Mouse (Mus musculus) embryonic facial prominence, embryonic 14.5 days (tissue): Measurements from ENCODE around the gene Kirrel2. TPM values are rescaled to one million over a fixed set of nuclear protein-coding genes. Genes with fewer than 3 reads are reported as not detected.
"Not testable (repeated sequence)": the region's sequence is repeated elsewhere in the genome, so short reads cannot be mapped to it uniquely, and the experiment has no call there.

Source experiments
- ATAC-seq: fragments of 200-750 bp; cut with Nextera tagmentation; 2 replicates; pipeline ENCODE4 v1.8.0; 2017; ENCODE audit warnings: low read depth, moderate number of reproducible peaks, moderate TSS enrichment
- DNase-seq: peaks from one replicate; pipeline ENCODE4 v3.0.0-alpha.2; 2015; ENCODE audit warnings: low spot score
- H3K27ac ChIP-seq: fragments of 300-500 bp; sonication (generic); replicated peaks from 2 replicates; pipeline ENCODE4 v1.5.1; 2014; ENCODE audit warnings: low read depth, mild to moderate bottlenecking, low read length, moderate library complexity
- H3K27me3 ChIP-seq: fragments of 300-500 bp; sonication (generic); replicated peaks from 2 replicates; pipeline ENCODE4 v1.6.1; 2014; ENCODE audit warnings: low read length; ENCODE audit not compliant: control insufficient read depth, insufficient read depth
- H3K36me3 ChIP-seq: fragments of 300-500 bp; sonication (generic); 2 replicates; pipeline ENCODE4 v1.6.1; 2014; ENCODE audit warnings: low read length, mixed read lengths; ENCODE audit not compliant: control insufficient read depth, insufficient read depth
- H3K4me1 ChIP-seq: fragments of 300-500 bp; sonication (generic); 2 replicates; pipeline ENCODE4 v1.6.1; 2014; ENCODE audit warnings: antibody characterized with exemption, low read length; ENCODE audit not compliant: control insufficient read depth, insufficient read depth
- H3K4me2 ChIP-seq: fragments of 300-500 bp; sonication (generic); 2 replicates; pipeline ENCODE4 v1.6.1; 2014; ENCODE audit warnings: low read depth, mild to moderate bottlenecking, low read length, moderate library complexity, mixed read lengths
- H3K4me3 ChIP-seq: fragments of 300-500 bp; sonication (generic); 2 replicates; pipeline ENCODE4 v1.5.1; 2014; ENCODE audit warnings: low read depth, mild to moderate bottlenecking, low read length
- H3K9ac ChIP-seq: fragments of 300-500 bp; sonication (generic); 2 replicates; pipeline ENCODE4 v1.6.1; 2014; ENCODE audit warnings: low read depth, mild to moderate bottlenecking, low read length, moderate library complexity, mixed read lengths
- H3K9me3 ChIP-seq: fragments of 300-500 bp; sonication (generic); 2 replicates; pipeline ENCODE4 v1.6.1; 2016; ENCODE audit warnings: low read length; ENCODE audit not compliant: control insufficient read depth
- WGBS: fragments of 180-500 bp; shearing (Covaris S2); extraction: QIAGEN DNeasy Blood & Tissue Kit; methylation state at CpG from one replicate; pipeline ENCODE4 v1.1.7; 2014; 5-methylcytosine and 5-hydroxymethylcytosine counted together
- polyA plus RNA-seq: library from polyadenylated mRNA; unstranded; fragments of >200 nt; fragmentation: Nextera tagmentation; extraction: Ambion mirVana; gene quantifications from 2 replicates; pipeline ENCODE4 v1.2.1, GENCODE M21; 2014

Gene Kirrel2
- polyA plus RNA-seq, 1 experiment from 2014 or later: 0.82 TPM

DNA sequence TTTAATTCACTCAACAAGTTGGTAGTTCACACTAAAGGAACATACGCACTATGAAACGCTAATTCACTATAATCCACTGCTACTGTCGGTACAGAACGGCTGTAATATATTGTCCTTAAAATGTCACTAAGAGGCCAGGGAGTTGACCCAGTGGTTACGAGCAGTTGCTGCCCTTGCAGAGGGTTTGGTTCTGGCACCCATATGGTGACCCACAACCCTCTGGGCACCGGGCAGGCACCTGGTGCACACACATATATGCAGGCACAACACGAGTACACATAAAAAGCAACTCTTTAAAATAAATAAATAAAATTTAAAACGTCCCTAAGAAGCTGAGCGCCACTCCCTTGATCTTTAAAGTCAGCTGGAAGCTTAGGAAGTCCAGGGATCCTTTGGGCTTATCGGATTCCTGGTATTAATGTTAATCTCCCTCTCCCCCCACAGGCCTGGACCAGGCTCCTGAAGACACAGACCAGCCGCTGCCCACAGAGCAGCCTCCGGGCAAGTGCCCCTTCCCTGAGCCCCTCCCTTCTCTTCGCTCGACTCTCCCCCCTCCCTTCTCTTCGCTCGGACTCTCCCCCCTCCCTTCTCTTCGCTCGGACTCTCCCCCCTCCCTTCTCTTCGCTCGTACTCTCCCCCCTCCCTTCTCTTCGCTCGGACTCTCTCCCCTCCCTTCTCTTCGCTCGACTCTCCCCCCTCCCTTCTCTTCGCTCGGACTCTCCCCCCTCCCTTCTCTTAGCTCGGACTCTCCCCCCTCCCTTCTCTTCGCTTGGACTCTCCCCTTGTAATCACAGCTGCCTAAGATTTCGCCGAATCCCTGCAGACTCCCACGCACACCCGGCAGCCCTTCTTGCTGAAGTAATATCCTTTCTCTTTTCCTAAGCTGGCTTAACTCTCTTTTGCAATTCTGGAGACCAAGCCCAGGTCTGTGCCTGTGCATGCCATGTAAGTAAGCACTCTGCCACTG, 20.2 kb upstream of the Kirrel2 start:
- H3K27ac ChIP-seq: no peak overlapping the region
- 7% methylated on average over 32 of the region's 32 CpGs for WGBS
- DNase-seq (peak; percentile 64), ATAC-seq (no peak)
- H3K9ac ChIP-seq: 0 out of 2 replicates have a peak overlapping the region, but pooled peaks have one; percentile 11
- H3K27me3 ChIP-seq: 0 out of 2 replicates have a peak, but pooled peaks cover 3% of the 10 kb centered on the region
- peak overlapping the region; percentile 54 for H3K4me2 ChIP-seq
- peak overlapping the region; percentile 24 for H3K4me3 ChIP-seq
- H3K36me3 ChIP-seq: no peaks in the 10 kb centered on the region
- 0 out of 2 replicates have a peak, but pooled peaks cover under 1% of the 10 kb centered on the region for H3K9me3 ChIP-seq
- no peaks in the 10 kb centered on the region for H3K4me1 ChIP-seq

DNA sequence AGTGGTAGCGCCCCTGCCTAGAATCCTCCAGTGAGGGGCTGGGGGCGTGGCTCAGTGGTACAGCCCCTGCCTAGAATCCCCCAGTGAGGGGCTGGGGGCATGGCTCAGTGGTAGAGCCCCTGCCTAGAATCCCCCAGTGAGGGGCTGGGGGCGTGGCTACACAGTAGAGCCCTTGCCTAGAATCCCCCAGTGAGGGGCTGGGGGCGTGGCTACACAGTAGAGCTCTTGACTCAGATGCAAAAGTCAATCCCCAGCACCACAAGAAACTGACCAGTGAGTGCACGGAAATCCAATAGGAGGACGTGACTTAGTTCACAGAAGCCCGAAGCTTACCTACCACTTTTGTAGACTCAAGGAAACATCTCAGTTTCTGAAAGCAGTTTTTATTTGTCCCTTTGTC, 18.6 kb upstream of the Kirrel2 start:
- not testable (repeated sequence) for H3K27ac ChIP-seq, H3K9ac ChIP-seq, H3K4me1 ChIP-seq, DNase-seq, H3K9me3 ChIP-seq, H3K27me3 ChIP-seq, H3K4me3 ChIP-seq, H3K36me3 ChIP-seq, ATAC-seq, H3K4me2 ChIP-seq
- WGBS: 94% methylated on average over 7 of the region's 7 CpGs

DNA sequence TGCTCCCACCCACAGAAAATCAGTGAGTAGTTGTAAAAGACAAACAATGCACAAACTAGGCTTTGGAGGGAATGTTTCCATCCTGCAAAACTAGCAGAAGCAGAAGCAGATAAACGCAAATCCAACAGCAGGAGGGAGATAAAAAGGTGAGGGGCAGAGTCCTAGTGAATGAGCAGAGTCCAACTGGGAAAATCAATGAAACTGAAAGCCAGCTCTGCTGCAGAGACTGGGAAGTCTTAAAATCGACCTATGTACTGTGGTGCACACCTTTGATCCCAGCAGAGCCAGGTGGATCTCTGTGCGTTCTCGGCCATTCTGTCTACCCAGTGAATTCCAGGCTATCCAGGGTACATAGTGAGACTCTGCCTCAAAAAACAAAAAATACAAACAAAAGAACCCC, 17.5 kb upstream of the Kirrel2 start:
- 0 out of 2 replicates have a peak, but pooled peaks cover 3% of the 10 kb centered on the region for H3K27me3 ChIP-seq
- no peak overlapping the region for H3K27ac ChIP-seq
- WGBS: 71% methylated on average over 4 of the region's 4 CpGs
- no peak overlapping the region for H3K4me2 ChIP-seq
- no peak for DNase-seq
- H3K4me1 ChIP-seq: no peaks in the 10 kb centered on the region
- no peaks in the 10 kb centered on the region for H3K36me3 ChIP-seq
- ATAC-seq: no peak
- H3K4me3 ChIP-seq: no peak overlapping the region
- no peak overlapping the region for H3K9ac ChIP-seq
- 0 out of 2 replicates have a peak, but pooled peaks cover 5% of the 10 kb centered on the region for H3K9me3 ChIP-seq

DNA sequence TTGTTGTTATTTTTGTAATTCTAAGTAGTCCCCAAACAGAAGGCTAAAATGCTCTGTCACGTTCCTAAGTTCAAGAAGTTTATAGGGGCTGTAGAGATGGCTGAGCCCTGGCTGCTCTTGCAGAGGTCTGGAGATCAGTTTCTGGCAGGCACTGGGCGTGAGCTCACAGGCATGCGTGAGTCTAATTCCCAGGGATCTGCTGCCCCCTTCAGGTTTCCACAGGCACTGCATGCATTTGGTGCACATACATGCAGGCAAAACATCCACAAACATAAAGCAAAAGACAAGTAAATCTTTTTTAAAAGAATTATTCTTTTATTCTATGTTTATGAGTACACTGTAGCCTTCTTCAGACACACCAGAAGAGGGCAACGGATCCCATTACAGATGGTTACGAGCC, 14.9 kb upstream of the Kirrel2 start:
- Histone ChIP-seq H3K36me3 (no peaks in the 10 kb centered on the region), H3K4me2 (no peak overlapping the region), H3K9me3 (0 out of 2 replicates have a peak, but pooled peaks cover 5% of the 10 kb centered on the region), H3K4me1 (no peaks in the 10 kb centered on the region), H3K27me3 (peaks cover 7% of the 10 kb centered on the region), H3K27ac (no peak overlapping the region), H3K9ac (no peak overlapping the region), H3K4me3 (no peak overlapping the region)
- DNase-seq (no peak), ATAC-seq (no peak)
- 49% methylated on average over 5 of the region's 5 CpGs for WGBS

DNA sequence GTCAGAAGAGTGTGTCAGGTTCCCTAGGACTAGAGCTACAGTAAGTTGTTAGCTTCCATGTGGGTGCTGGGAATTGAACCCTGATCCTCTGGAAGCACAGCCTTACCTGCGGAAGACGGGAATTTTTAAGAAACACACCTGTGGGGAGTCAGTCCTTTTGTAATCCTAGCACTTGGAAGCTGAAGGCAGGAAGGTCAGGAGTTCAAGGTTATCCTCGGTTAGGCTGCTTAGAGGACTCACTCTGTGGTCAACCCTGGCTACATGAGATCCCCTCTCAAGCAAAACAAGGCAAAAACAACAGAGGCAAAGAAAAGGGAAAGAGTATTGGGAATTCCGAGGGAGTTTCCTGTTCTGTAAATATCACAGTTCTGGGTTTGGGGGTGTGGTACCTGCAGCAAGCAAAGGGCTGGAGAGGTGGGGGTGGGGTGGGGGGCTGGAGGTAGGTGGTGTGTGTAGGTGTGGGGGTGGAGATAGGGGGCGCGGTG, 7.4 kb upstream of the Kirrel2 start:
- Histone ChIP-seq H3K4me1 (no peaks in the 10 kb centered on the region), H3K9me3 (no peaks in the 10 kb centered on the region), H3K27me3 (peaks cover 80% of the 10 kb centered on the region), H3K9ac (no peak overlapping the region), H3K4me3 (no peak overlapping the region), H3K4me2 (no peak overlapping the region), H3K27ac (no peak overlapping the region), H3K36me3 (no peaks in the 10 kb centered on the region)
- 9% methylated on average over 6 of the region's 6 CpGs for WGBS
- ATAC-seq (no peak), DNase-seq (no peak)

DNA sequence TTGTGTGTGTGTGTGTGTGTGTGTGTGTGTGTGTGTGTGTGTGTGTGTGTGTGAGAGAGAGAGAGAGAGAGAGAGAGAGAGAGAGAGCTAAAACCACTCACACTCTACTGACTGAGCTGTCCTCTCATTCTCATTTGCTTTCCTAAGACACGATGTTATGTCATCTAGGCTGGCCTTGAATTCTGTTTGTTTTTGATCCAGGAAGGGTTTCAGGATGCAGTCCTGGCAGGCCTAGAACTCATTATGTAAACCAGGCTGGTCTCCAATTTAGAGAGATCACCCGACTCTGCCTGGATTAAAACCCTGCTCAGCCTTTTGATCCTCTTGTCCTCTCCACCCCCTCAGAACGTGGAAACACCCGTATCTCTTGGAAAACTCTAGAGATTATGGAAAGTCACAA, 6.5 kb upstream of the Kirrel2 start:
- 21% methylated on average over 4 of the region's 4 CpGs for WGBS

DNA sequence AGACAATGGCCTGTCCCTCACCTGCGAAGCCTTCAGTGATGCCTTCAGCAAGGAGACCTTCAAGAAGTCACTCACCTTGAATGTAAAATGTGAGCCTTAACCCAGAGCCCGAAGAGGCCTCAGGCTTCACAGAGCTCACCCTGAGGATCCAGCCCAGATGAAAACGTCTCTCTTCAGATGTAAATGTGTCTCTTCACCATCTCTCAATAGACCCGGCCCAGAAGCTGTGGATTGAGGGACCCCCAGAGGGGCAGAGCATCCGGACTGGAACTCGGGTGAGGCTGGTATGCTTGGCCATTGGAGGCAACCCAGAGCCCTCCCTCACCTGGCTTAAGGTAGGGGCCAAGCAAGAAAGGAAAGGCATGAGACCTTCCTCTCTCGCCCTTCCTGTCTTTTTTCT, 6.1 kb upstream of the Kirrel2 start:
- Histone ChIP-seq H3K27ac (no peak overlapping the region), H3K27me3 (peaks cover 93% of the 10 kb centered on the region), H3K9me3 (no peaks in the 10 kb centered on the region), H3K4me2 (no peak overlapping the region), H3K9ac (no peak overlapping the region), H3K36me3 (no peaks in the 10 kb centered on the region), H3K4me1 (no peaks in the 10 kb centered on the region), H3K4me3 (no peak overlapping the region)
- no peak for ATAC-seq
- WGBS: 35% methylated on average over 7 of the region's 7 CpGs
- DNase-seq: no peak

More for the DNA sequence above, 6.5 kb upstream of the Kirrel2 start:
- Histone ChIP-seq H3K27me3 (peaks cover 88% of the 10 kb centered on the region), H3K4me1 (no peaks in the 10 kb centered on the region), H3K9ac (no peak overlapping the region), H3K27ac (no peak overlapping the region), H3K4me3 (no peak overlapping the region), H3K9me3 (no peaks in the 10 kb centered on the region), H3K4me2 (no peak overlapping the region), H3K36me3 (no peaks in the 10 kb centered on the region)
- ATAC-seq: no peak
- no peak for DNase-seq

DNA sequence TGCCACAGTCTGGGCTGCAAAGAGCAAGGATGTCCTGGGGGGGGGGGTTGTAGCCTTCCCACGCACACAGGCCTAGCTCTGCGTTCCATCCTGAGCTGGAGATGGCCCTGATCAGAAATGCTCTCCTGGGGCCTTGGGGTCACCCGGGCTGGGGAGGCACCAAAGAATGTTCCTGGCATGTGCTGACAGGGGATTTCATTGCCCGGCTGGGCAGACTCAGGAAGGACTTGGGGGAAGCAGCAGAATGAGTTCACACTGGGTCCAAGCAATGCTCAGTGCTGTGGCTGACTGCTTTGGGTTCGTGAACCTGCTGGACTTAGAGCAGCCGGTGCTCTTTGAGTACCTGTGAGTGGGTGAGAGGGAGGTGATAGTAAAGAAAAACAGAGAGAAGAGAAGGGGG, 2.0 kb upstream of the Kirrel2 start:
- H3K4me2 ChIP-seq: no peak overlapping the region
- no peaks in the 10 kb centered on the region for H3K36me3 ChIP-seq
- no peak overlapping the region for H3K9ac ChIP-seq
- 27% methylated on average over 6 of the region's 6 CpGs for WGBS
- no peak for DNase-seq
- no peak overlapping the region for H3K4me3 ChIP-seq
- peaks cover 8% of the 10 kb centered on the region; the same call in 1 of the 2 replicates for H3K4me1 ChIP-seq
- no peak for ATAC-seq
- peaks cover 5% of the 10 kb centered on the region; the same call in 1 of the 2 replicates for H3K9me3 ChIP-seq
- H3K27ac ChIP-seq: no peak overlapping the region
- H3K27me3 ChIP-seq: peaks cover 97% of the 10 kb centered on the region
